Mouse (Mus musculus): Measurements from ENCODE around the gene Mfap3. TPM values are rescaled to one million over a fixed set of nuclear protein-coding genes. Genes with fewer than 3 reads are reported as not detected.

Mfap3 gene
- total RNA-seq, 4 experiments from 2014 or later: 20.8 to 33.3 (median 29.6) TPM

Other genes with a start within 250 kb of the Mfap3 start
- 10 to 100 TPM; 64.6 to 83.3 (median 76.3) TPM for gene Fam114a2, start within 50 bp of the Mfap3 start, total RNA-seq (2022)
- 10 to 100 TPM; 55.7 to 76.3 (median 61.3) TPM for gene Galnt10, start 126.8 kb downstream of the Mfap3 start, total RNA-seq (2022)

Data from adrenal gland, adult 8-10 months (tissue).